Mouse (Mus musculus): ENCODE results near the gene Prmt2.

The Prmt2 gene

GRCm38 (mm10) chr10:76246601-76247000 lies 8.9 kb upstream of the Prmt2 start:
- peaks cover 16% of the 10 kb centered on the region for H3K4me1 ChIP-seq (replicated peaks; ENCODE audit: low read depth, low read length)
- TF ChIP-seq NANOG (IDR thresholded peaks at IDR 0.05; ENCODE audit: borderline replicate concordance, low read length) (no peak), POU5F1 (IDR thresholded peaks at IDR 0.05; ENCODE audit: borderline replicate concordance, low read length) (no peak), CTCF (conservative IDR thresholded peaks at IDR 0.05; ENCODE audit: low read length) (no peak)
- H3K36me3 ChIP-seq (ENCODE audit: insufficient read depth, low read length), result no peaks in the 10 kb centered on the region
- peaks cover 7% of the 10 kb centered on the region; the same call in 1 of the 2 replicates for H3K27me3 ChIP-seq (ENCODE audit: insufficient read depth, low read length)
- no peak overlapping the region for H3K4me3 ChIP-seq (replicated peaks; ENCODE audit: low read length)
- no peaks in the 10 kb centered on the region for H3K9me3 ChIP-seq (ENCODE audit: low read length)

- Histone ChIP-seq H3K9me3 (ENCODE audit: low read length) (no peaks in the 10 kb centered on the region), H3K36me3 (ENCODE audit: insufficient read depth, low read length) (no peaks in the 10 kb centered on the region), H3K4me1 (replicated peaks; ENCODE audit: low read depth, low read length) (peaks cover 16% of the 10 kb centered on the region), H3K27me3 (ENCODE audit: insufficient read depth, low read length) (peaks cover 8% of the 10 kb centered on the region; the same call in 1 of the 2 replicates), H3K4me3 (replicated peaks; ENCODE audit: low read length) (no peak overlapping the region)
- TF ChIP-seq CTCF (conservative IDR thresholded peaks at IDR 0.05; ENCODE audit: low read length) (no peak), POU5F1 (IDR thresholded peaks at IDR 0.05; ENCODE audit: borderline replicate concordance, low read length) (no peak), NANOG (IDR thresholded peaks at IDR 0.05; ENCODE audit: borderline replicate concordance, low read length) (no peak)
These were observed 7.4 kb upstream of the Prmt2 start for GRCm38 (mm10) chr10:76245106-76245505.

- TF ChIP-seq NANOG (IDR thresholded peaks at IDR 0.05; ENCODE audit: borderline replicate concordance, low read length) (no peak), POU5F1 (IDR thresholded peaks at IDR 0.05; ENCODE audit: borderline replicate concordance, low read length) (no peak), CTCF (conservative IDR thresholded peaks at IDR 0.05; ENCODE audit: low read length) (no peak)
- no peaks in the 10 kb centered on the region for H3K36me3 ChIP-seq (ENCODE audit: insufficient read depth, low read length)
- no peak overlapping the region for H3K4me3 ChIP-seq (replicated peaks; ENCODE audit: low read length)
- peaks cover 14% of the 10 kb centered on the region for H3K4me1 ChIP-seq (replicated peaks; ENCODE audit: low read depth, low read length)
- H3K9me3 ChIP-seq (ENCODE audit: low read length), result no peaks in the 10 kb centered on the region
- peaks cover 13% of the 10 kb centered on the region for H3K27me3 ChIP-seq (ENCODE audit: insufficient read depth, low read length)
These were observed 1.7 kb upstream of the Prmt2 start for GRCm38 (mm10) chr10:76239401-76239800.

- H3K36me3 ChIP-seq (ENCODE audit: insufficient read depth, low read length), result no peaks in the 10 kb centered on the region
- no peaks in the 10 kb centered on the region for H3K9me3 ChIP-seq (ENCODE audit: low read length)
- H3K27me3 ChIP-seq (ENCODE audit: insufficient read depth, low read length), result no peaks in the 10 kb centered on the region
- H3K4me1 ChIP-seq (replicated peaks; ENCODE audit: low read depth, low read length), result no peaks in the 10 kb centered on the region
- TF ChIP-seq NANOG (IDR thresholded peaks at IDR 0.05; ENCODE audit: borderline replicate concordance, low read length) (no peak), CTCF (conservative IDR thresholded peaks at IDR 0.05; ENCODE audit: low read length) (peak; percentile 64)
- H3K4me3 ChIP-seq (replicated peaks; ENCODE audit: low read length), result no peak overlapping the region
These were observed 8.0 kb downstream of the Prmt2 start for GRCm38 (mm10) chr10:76229627-76230026.

- Histone ChIP-seq H3K4me3 (replicated peaks; ENCODE audit: low read length) (no peak overlapping the region), H3K4me1 (replicated peaks; ENCODE audit: low read depth, low read length) (peaks cover 7% of the 10 kb centered on the region; the same call in 1 of the 2 replicates), H3K9me3 (ENCODE audit: low read length) (no peaks in the 10 kb centered on the region), H3K27me3 (ENCODE audit: insufficient read depth, low read length) (no peaks in the 10 kb centered on the region), H3K36me3 (ENCODE audit: insufficient read depth, low read length) (no peaks in the 10 kb centered on the region)
- TF ChIP-seq CTCF (conservative IDR thresholded peaks at IDR 0.05; ENCODE audit: low read length) (no peak), POU5F1 (IDR thresholded peaks at IDR 0.05; ENCODE audit: borderline replicate concordance, low read length) (no peak), NANOG (IDR thresholded peaks at IDR 0.05; ENCODE audit: borderline replicate concordance, low read length) (no peak)
These were observed 11.7 kb downstream of the Prmt2 start for GRCm38 (mm10) chr10:76225944-76226343.

- peaks cover 18% of the 10 kb centered on the region for H3K9me3 ChIP-seq (ENCODE audit: low read length)
- no peaks in the 10 kb centered on the region for H3K36me3 ChIP-seq (ENCODE audit: insufficient read depth, low read length)
- H3K4me1 ChIP-seq (replicated peaks; ENCODE audit: low read depth, low read length), result peaks cover 7% of the 10 kb centered on the region; the same call in 1 of the 2 replicates
- no peaks in the 10 kb centered on the region for H3K27me3 ChIP-seq (ENCODE audit: insufficient read depth, low read length)
- no peak overlapping the region for H3K4me3 ChIP-seq (replicated peaks; ENCODE audit: low read length)
- TF ChIP-seq CTCF (conservative IDR thresholded peaks at IDR 0.05; ENCODE audit: low read length) (no peak), NANOG (IDR thresholded peaks at IDR 0.05; ENCODE audit: borderline replicate concordance, low read length) (no peak), POU5F1 (IDR thresholded peaks at IDR 0.05; ENCODE audit: borderline replicate concordance, low read length) (no peak)
These were observed 19.4 kb downstream of the Prmt2 start for GRCm38 (mm10) chr10:76218240-76218639.

- Histone ChIP-seq H3K27me3 (ENCODE audit: insufficient read depth, low read length) (no peaks in the 10 kb centered on the region), H3K9me3 (ENCODE audit: low read length) (peaks cover 18% of the 10 kb centered on the region), H3K4me3 (replicated peaks; ENCODE audit: low read length) (no peak overlapping the region), H3K4me1 (replicated peaks; ENCODE audit: low read depth, low read length) (0 out of 2 replicates have a peak, but pooled peaks cover 2% of the 10 kb centered on the region), H3K36me3 (ENCODE audit: insufficient read depth, low read length) (no peaks in the 10 kb centered on the region)
- no peak for TF ChIP-seq NANOG (IDR thresholded peaks at IDR 0.05; ENCODE audit: borderline replicate concordance, low read length)
- no peak for TF ChIP-seq CTCF (conservative IDR thresholded peaks at IDR 0.05; ENCODE audit: low read length)
- TF ChIP-seq POU5F1 (IDR thresholded peaks at IDR 0.05; ENCODE audit: borderline replicate concordance, low read length), result no peak
These were observed 20.6 kb downstream of the Prmt2 start for GRCm38 (mm10) chr10:76217056-76217455.

GRCm38 (mm10) chr10:76214161-76214560 lies 23.5 kb downstream of the Prmt2 start:
- peaks cover 18% of the 10 kb centered on the region for H3K9me3 ChIP-seq (ENCODE audit: low read length)
- H3K4me3 ChIP-seq (replicated peaks; ENCODE audit: low read length), result no peak overlapping the region
- no peaks in the 10 kb centered on the region for H3K4me1 ChIP-seq (replicated peaks; ENCODE audit: low read depth, low read length)
- no peaks in the 10 kb centered on the region for H3K36me3 ChIP-seq (ENCODE audit: insufficient read depth, low read length)
- TF ChIP-seq CTCF (conservative IDR thresholded peaks at IDR 0.05; ENCODE audit: low read length) (no peak), NANOG (IDR thresholded peaks at IDR 0.05; ENCODE audit: borderline replicate concordance, low read length) (no peak)
- H3K27me3 ChIP-seq (ENCODE audit: insufficient read depth, low read length), result no peaks in the 10 kb centered on the region

GRCm38 (mm10) chr10:76212121-76212520 lies 25.5 kb downstream of the Prmt2 start:
- H3K36me3 ChIP-seq (ENCODE audit: insufficient read depth, low read length), result no peaks in the 10 kb centered on the region
- TF ChIP-seq POU5F1 (IDR thresholded peaks at IDR 0.05; ENCODE audit: borderline replicate concordance, low read length) (no peak), CTCF (conservative IDR thresholded peaks at IDR 0.05; ENCODE audit: low read length) (no peak), NANOG (IDR thresholded peaks at IDR 0.05; ENCODE audit: borderline replicate concordance, low read length) (no peak)
- no peaks in the 10 kb centered on the region for H3K4me1 ChIP-seq (replicated peaks; ENCODE audit: low read depth, low read length)
- H3K4me3 ChIP-seq (replicated peaks; ENCODE audit: low read length), result no peak overlapping the region
- no peaks in the 10 kb centered on the region for H3K27me3 ChIP-seq (ENCODE audit: insufficient read depth, low read length)
- peaks cover 18% of the 10 kb centered on the region for H3K9me3 ChIP-seq (ENCODE audit: low read length)
